Mouse (Mus musculus): ENCODE data around the gene Fam169b. TPM values are rescaled to one million over a fixed set of nuclear protein-coding genes. Genes with fewer than 3 reads are reported as not detected.
"Not testable (repeated sequence)": the region's sequence is repeated elsewhere in the genome, so short reads cannot be mapped to it uniquely, and the experiment has no call there.

The Fam169b gene
- polyA plus RNA-seq, 1 experiment from 2014 or later, result 1.6 TPM

GRCm38 (mm10) chr7:68264531-68264930 lies 9.1 kb upstream of the Fam169b start:
- Histone ChIP-seq H3K9me3 (no peaks in the 10 kb centered on the region), H3K4me3 (replicated peaks) (peak overlapping the region; percentile 34; the same call in 1 of the 2 replicates), H3K36me3 (no peaks in the 10 kb centered on the region), H3K4me1 (replicated peaks) (peaks cover 43% of the 10 kb centered on the region), H3K9ac (replicated peaks) (no peak overlapping the region), H3K27me3 (no peaks in the 10 kb centered on the region), H3K27ac (peak overlapping the region; percentile 84), H3K4me2 (peak overlapping the region; percentile 64)
- 16% methylated on average over 14 of the region's 14 CpGs for WGBS
- no peak for ATAC-seq (ENCODE audit: insufficient number of reproducible peaks, insufficient read depth, low FRiP score, low TSS enrichment, low read depth)

- Histone ChIP-seq H3K4me2 (no peak overlapping the region), H3K9ac (replicated peaks) (no peak overlapping the region), H3K9me3 (no peaks in the 10 kb centered on the region), H3K4me3 (replicated peaks) (no peak overlapping the region), H3K27me3 (no peaks in the 10 kb centered on the region), H3K4me1 (replicated peaks) (peaks cover 43% of the 10 kb centered on the region), H3K27ac (no peak overlapping the region), H3K36me3 (no peaks in the 10 kb centered on the region)
- 21% methylated on average over 7 of the region's 7 CpGs for WGBS
- no peak for ATAC-seq (ENCODE audit: insufficient number of reproducible peaks, insufficient read depth, low FRiP score, low TSS enrichment, low read depth)
These were observed 8.2 kb upstream of the Fam169b start for GRCm38 (mm10) chr7:68265391-68265790.

GRCm38 (mm10) chr7:68266691-68267090 lies 6.9 kb upstream of the Fam169b start:
- ATAC-seq (ENCODE audit: insufficient number of reproducible peaks, insufficient read depth, low FRiP score, low TSS enrichment, low read depth), result no peak
- Histone ChIP-seq H3K4me2 (peak overlapping the region; percentile 5; the same call in 1 of the 2 replicates), H3K4me1 (replicated peaks) (peaks cover 49% of the 10 kb centered on the region), H3K9ac (replicated peaks) (no peak overlapping the region), H3K27ac (peak overlapping the region; percentile 13), H3K27me3 (no peaks in the 10 kb centered on the region), H3K36me3 (no peaks in the 10 kb centered on the region), H3K4me3 (replicated peaks) (no peak overlapping the region), H3K9me3 (no peaks in the 10 kb centered on the region)
- 5% methylated on average over 6 of the region's 6 CpGs for WGBS

GRCm38 (mm10) chr7:68270551-68270950 lies 3.1 kb upstream of the Fam169b start:
- no peak overlapping the region for H3K27ac ChIP-seq
- no peak overlapping the region for H3K9ac ChIP-seq (replicated peaks)
- no peak overlapping the region for H3K4me2 ChIP-seq
- peaks cover 3% of the 10 kb centered on the region; the same call in 1 of the 2 replicates for H3K27me3 ChIP-seq
- ATAC-seq (ENCODE audit: insufficient number of reproducible peaks, insufficient read depth, low FRiP score, low TSS enrichment, low read depth), result no peak
- no peak overlapping the region for H3K4me3 ChIP-seq (replicated peaks)
- no peaks in the 10 kb centered on the region for H3K36me3 ChIP-seq
- peaks cover 28% of the 10 kb centered on the region for H3K4me1 ChIP-seq (replicated peaks)
- no peaks in the 10 kb centered on the region for H3K9me3 ChIP-seq
- WGBS, result 26% methylated on average over 4 of the region's 4 CpGs

- Histone ChIP-seq H3K9ac (replicated peaks) (no peak overlapping the region), H3K27ac (no peak overlapping the region), H3K36me3 (no peaks in the 10 kb centered on the region), H3K4me3 (replicated peaks) (no peak overlapping the region), H3K4me2 (no peak overlapping the region), H3K27me3 (peaks cover 6% of the 10 kb centered on the region; the same call in 1 of the 2 replicates), H3K9me3 (no peaks in the 10 kb centered on the region), H3K4me1 (replicated peaks) (peaks cover 27% of the 10 kb centered on the region)
- WGBS, result 91% methylated on average over 6 of the region's 6 CpGs
- no peak for ATAC-seq (ENCODE audit: insufficient number of reproducible peaks, insufficient read depth, low FRiP score, low TSS enrichment, low read depth)
These were observed 1.8 kb upstream of the Fam169b start for GRCm38 (mm10) chr7:68271816-68272215.

- no peaks in the 10 kb centered on the region for H3K36me3 ChIP-seq
- H3K4me1 ChIP-seq (replicated peaks), result peaks cover 29% of the 10 kb centered on the region
- no peak overlapping the region for H3K9ac ChIP-seq (replicated peaks)
- no peak overlapping the region for H3K27ac ChIP-seq
- WGBS, result 92% methylated on average over 10 of the region's 10 CpGs
- H3K27me3 ChIP-seq, result peaks cover 6% of the 10 kb centered on the region; the same call in 1 of the 2 replicates
- no peak overlapping the region for H3K4me3 ChIP-seq (replicated peaks)
- ATAC-seq (ENCODE audit: insufficient number of reproducible peaks, insufficient read depth, low FRiP score, low TSS enrichment, low read depth), result no peak
- H3K9me3 ChIP-seq, result no peaks in the 10 kb centered on the region
- H3K4me2 ChIP-seq, result no peak overlapping the region
These were observed 1.0 kb upstream of the Fam169b start for GRCm38 (mm10) chr7:68272607-68273006.

- H3K27me3 ChIP-seq, result peaks cover 6% of the 10 kb centered on the region; the same call in 1 of the 2 replicates
- H3K27ac ChIP-seq, result no peak overlapping the region
- H3K4me2 ChIP-seq, result no peak overlapping the region
- H3K4me3 ChIP-seq (replicated peaks), result no peak overlapping the region
- no peaks in the 10 kb centered on the region for H3K36me3 ChIP-seq
- no peak overlapping the region for H3K9ac ChIP-seq (replicated peaks)
- no peak for ATAC-seq (ENCODE audit: insufficient number of reproducible peaks, insufficient read depth, low FRiP score, low TSS enrichment, low read depth)
- H3K4me1 ChIP-seq (replicated peaks), result peaks cover 41% of the 10 kb centered on the region
- 42% methylated on average over 2 of the region's 2 CpGs for WGBS
- no peaks in the 10 kb centered on the region for H3K9me3 ChIP-seq
These were observed 579 bp downstream of the Fam169b start for GRCm38 (mm10) chr7:68274218-68274617.

GRCm38 (mm10) chr7:68274951-68275350 lies 1.3 kb downstream of the Fam169b start:
- ATAC-seq (ENCODE audit: insufficient number of reproducible peaks, insufficient read depth, low FRiP score, low TSS enrichment, low read depth), result no peak
- no peak overlapping the region for H3K27ac ChIP-seq
- peaks cover 6% of the 10 kb centered on the region; the same call in 1 of the 2 replicates for H3K27me3 ChIP-seq
- H3K9me3 ChIP-seq, result no peaks in the 10 kb centered on the region
- no peak overlapping the region for H3K4me2 ChIP-seq
- no peak overlapping the region for H3K4me3 ChIP-seq (replicated peaks)
- peaks cover 47% of the 10 kb centered on the region for H3K4me1 ChIP-seq (replicated peaks)
- no peaks in the 10 kb centered on the region for H3K36me3 ChIP-seq
- no peak overlapping the region for H3K9ac ChIP-seq (replicated peaks)
- 64% methylated on average over 9 of the region's 9 CpGs for WGBS

- Histone ChIP-seq H3K4me2 (peak overlapping the region; percentile 70), H3K4me3 (replicated peaks) (peak overlapping the region; percentile 36), H3K4me1 (replicated peaks) (peaks cover 48% of the 10 kb centered on the region), H3K9ac (replicated peaks) (peak overlapping the region; percentile 54; the same call in 1 of the 2 replicates)
- H3K36me3 ChIP-seq; H3K27me3 ChIP-seq; H3K9me3 ChIP-seq; ATAC-seq (ENCODE audit: insufficient number of reproducible peaks, insufficient read depth, low FRiP score, low TSS enrichment, low read depth); H3K27ac ChIP-seq: not testable (repeated sequence)
- WGBS, result 54% methylated on average over 9 of the region's 9 CpGs
These were observed 1.8 kb downstream of the Fam169b start for GRCm38 (mm10) chr7:68275445-68275837.

GRCm38 (mm10) chr7:68275838-68276731 lies 2.4 kb downstream of the Fam169b start:
- Histone ChIP-seq H3K4me2 (peak overlapping the region; percentile 70), H3K4me1 (replicated peaks) (peaks cover 43% of the 10 kb centered on the region), H3K9me3 (no peaks in the 10 kb centered on the region), H3K9ac (replicated peaks) (peak overlapping the region; percentile 54), H3K36me3 (no peaks in the 10 kb centered on the region), H3K4me3 (replicated peaks) (peak overlapping the region; percentile 36), H3K27ac (peak overlapping the region; percentile 74), H3K27me3 (peaks cover 6% of the 10 kb centered on the region; the same call in 1 of the 2 replicates)
- ATAC-seq (ENCODE audit: insufficient number of reproducible peaks, insufficient read depth, low FRiP score, low TSS enrichment, low read depth), result peak; percentile 58; the same call in 1 of the 2 replicates
- 4% methylated on average over 36 of the region's 36 CpGs for WGBS

- WGBS, result 13% methylated on average over 11 of the region's 11 CpGs
- Histone ChIP-seq H3K27me3 (peaks cover 6% of the 10 kb centered on the region; the same call in 1 of the 2 replicates), H3K27ac (peak overlapping the region; percentile 79), H3K4me2 (no peak overlapping the region), H3K4me1 (replicated peaks) (peaks cover 43% of the 10 kb centered on the region), H3K4me3 (replicated peaks) (no peak overlapping the region), H3K9ac (replicated peaks) (no peak overlapping the region), H3K9me3 (no peaks in the 10 kb centered on the region), H3K36me3 (no peaks in the 10 kb centered on the region)
- ATAC-seq (ENCODE audit: insufficient number of reproducible peaks, insufficient read depth, low FRiP score, low TSS enrichment, low read depth), result peak; percentile 53; the same call in 1 of the 2 replicates
These were observed 3.6 kb downstream of the Fam169b start for GRCm38 (mm10) chr7:68277054-68277896.

Measured in limb, embryonic 12.5 days (tissue).